Mouse (Mus musculus) olfactory bulb, adult 2 months (tissue): ENCODE measurements at regions not wholly inside any gene's neighbourhood (a gene's known extent, or its start where the extent isn't known, plus 50 kb on each side); places are given as distances from the start of the nearest gene placed in this dataset.

Experiments
- CTCF ChIP-seq: fragments of 200-500 bp; IDR thresholded peaks from 2 replicates; pipeline ENCODE4 v1.5.1; 2012; ENCODE audit warnings: low read depth, mild to moderate bottlenecking, low read length, moderate library complexity; ENCODE audit not compliant: insufficient read depth
- POLR2A ChIP-seq: fragments of 200-500 bp; IDR thresholded peaks from 2 replicates; pipeline ENCODE4 v1.6.1; 2012; ENCODE audit warnings: mild to moderate bottlenecking, low read depth, low read length, moderate library complexity; ENCODE audit not compliant: insufficient read depth

GRCm38 (mm10) chr4:150771922-150772651 lies 81.6 kb upstream of the Errfi1 start:
- TF ChIP-seq CTCF, result no peak
- TF ChIP-seq POLR2A, result no peak
